8 mouse cellular contexts compared by ENCODE assay signal in genomic region chr5:41125050-41125449, GRCm38 (mm10).
DNase-seq lines count a peak whose midpoint lies in the region; ATAC-seq and TF ChIP-seq lines count a peak whose summit lies in the region.

No protein-coding gene starts in this region.

- no peak overlapping the region for H3K4me3 ChIP-seq in kidney, postnatal 0 days (replicated peaks; ENCODE audit: low read depth, low read length)

- no peaks in the 10 kb centered on the region for H3K4me1 ChIP-seq in kidney, postnatal 0 days (replicated peaks; ENCODE audit: insufficient read depth, low read length)

- H3K36me3 ChIP-seq in kidney, postnatal 0 days (ENCODE audit: insufficient read depth, low read length) = no peaks in the 10 kb centered on the region

- H3K4me2 ChIP-seq in kidney, postnatal 0 days (ENCODE audit: low read length) = no peak overlapping the region

- DNase-seq in CD4-positive, CD25-positive, alpha-beta regulatory T cell, adult 2 months (ENCODE audit: low read depth, low spot score) = peak; percentile 11
- DNase-seq in kidney, postnatal 0 days (ENCODE audit: low spot score) = peak; percentile 89
- DNase-seq in kidney, postnatal 10 days = no peak
- DNase-seq in ES-CJ7 (ENCODE audit: low read depth, low spot score) = peak; percentile 6
- peak; percentile 2 for DNase-seq in large intestine, adult 2 months (ENCODE audit: low read depth, low spot score)
- DNase-seq in B cell, adult 2 months = no peak
- no peak for DNase-seq in right cerebral cortex, adult 2 months (ENCODE audit: low spot score in 2 of 2)

- WGBS in kidney, postnatal 0 days = 20% methylated on average over 5 of the region's 5 CpGs
- WGBS in large intestine, adult 2 months = 14% methylated on average over 5 of the region's 5 CpGs

- ATAC-seq in CD4-positive, CD25-positive, alpha-beta regulatory T cell, adult 4 months = no peak
- no peak for ATAC-seq in kidney, postnatal 0 days (replicated peaks; ENCODE audit: low FRiP score, low read depth)

- H3K27me3 ChIP-seq in kidney, postnatal 0 days (ENCODE audit: insufficient read depth, low read length) = no peaks in the 10 kb centered on the region

- TF ChIP-seq CTCF in kidney, postnatal 0 days (IDR thresholded peaks at IDR 0.05; ENCODE audit: low read depth) = peak; percentile 88

- no peak overlapping the region for H3K9ac ChIP-seq in kidney, postnatal 0 days (ENCODE audit: low read depth, low read length)

- H3K9me3 ChIP-seq in kidney, postnatal 0 days (replicated peaks; ENCODE audit: low read length) = no peaks in the 10 kb centered on the region

- H3K27ac ChIP-seq in kidney, postnatal 0 days = no peak overlapping the region

Comparison
In these comparisons a context has a peak if more than half of its experiments do, and no peak if none do; other contexts are left out.
1. DNase-seq: peak in CD4-positive, CD25-positive, alpha-beta regulatory T cell, adult 2 months (single experiment), kidney, postnatal 0 days (single experiment), ES-CJ7 (single experiment) and large intestine, adult 2 months (single experiment); none in kidney, postnatal 10 days (single experiment), B cell, adult 2 months (0 of 2) and right cerebral cortex, adult 2 months (0 of 2).